Mouse (Mus musculus) cerebral cortex, adult 2 months (tissue): ENCODE results near the gene Tbx22.

Experiments
- WGBS: fragments of 180-500 bp; shearing (Covaris S2); methylation state at CpG from one replicate; pipeline ENCODE4 v1.1.7; 2018; 5-methylcytosine and 5-hydroxymethylcytosine counted together

Tbx22 gene

DNA sequence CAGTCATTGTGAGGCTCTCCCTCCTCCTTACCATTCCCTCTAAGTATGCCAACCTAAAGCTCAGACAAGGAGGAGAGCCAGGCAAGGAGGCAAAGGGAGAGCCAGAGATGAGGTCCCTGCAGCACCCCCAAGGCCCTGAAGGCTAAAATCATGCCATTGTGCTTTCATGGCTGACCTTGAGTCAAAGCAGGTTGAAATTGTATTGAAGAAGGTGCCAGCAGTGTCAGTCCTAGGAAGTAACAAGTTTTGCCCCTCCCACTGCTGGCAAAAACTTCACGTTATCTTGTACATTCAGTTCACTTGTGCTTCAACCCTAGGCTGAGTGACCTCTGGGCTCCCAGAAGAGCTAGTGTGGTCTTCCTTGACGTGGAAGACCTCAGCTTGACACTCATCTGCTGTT lies at the start of gene Tbx22:
Gene Tbx22, plus strand, starts transcription at position 301 of the 400 bp plus-strand sequence.
- WGBS: 72% methylated on average over 2 of the region's 2 CpGs

DNA sequence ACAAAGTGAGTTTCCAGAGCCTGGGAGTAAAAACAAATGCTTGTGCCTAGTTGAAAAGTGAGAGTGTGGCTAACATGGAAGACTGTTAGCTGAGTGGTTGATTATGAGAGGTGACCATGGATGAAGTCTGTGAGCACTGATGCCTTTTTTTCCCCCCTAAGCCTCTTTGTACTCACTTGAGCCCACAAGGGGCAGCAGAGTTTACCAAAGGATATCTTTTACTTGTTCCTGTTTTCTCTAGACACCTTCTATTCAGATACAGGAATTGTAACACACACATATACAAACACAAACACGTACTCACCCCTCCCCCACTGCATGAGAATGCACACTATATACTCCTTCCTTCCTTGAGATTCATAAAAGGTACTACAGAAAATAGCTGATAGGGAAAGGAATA lies 913 bp downstream of the Tbx22 start:
- 30% methylated on average over 1 of the region's 1 CpGs for WGBS

DNA sequence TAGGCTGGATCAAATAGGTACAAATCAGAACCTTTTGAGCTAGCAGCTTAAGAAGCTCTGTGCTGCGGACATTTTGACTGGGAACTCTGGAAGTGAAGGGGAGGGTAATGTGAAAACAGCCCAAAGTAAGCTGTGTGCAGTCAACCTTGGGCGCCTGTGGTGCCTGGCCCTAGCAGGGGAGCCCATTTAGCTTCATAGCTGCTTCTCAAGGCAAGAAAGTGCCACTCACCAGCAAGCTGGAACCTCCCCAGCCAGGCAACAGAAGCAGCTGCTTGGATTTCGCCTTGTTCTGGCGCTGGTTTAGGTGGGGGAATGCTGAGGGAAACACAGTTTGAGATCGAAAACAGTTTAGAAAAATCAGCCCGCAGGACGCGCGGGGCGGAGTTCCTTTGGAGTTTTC lies 11.4 kb downstream of the Tbx22 start:
- 7% methylated on average over 10 of the region's 10 CpGs for WGBS

DNA sequence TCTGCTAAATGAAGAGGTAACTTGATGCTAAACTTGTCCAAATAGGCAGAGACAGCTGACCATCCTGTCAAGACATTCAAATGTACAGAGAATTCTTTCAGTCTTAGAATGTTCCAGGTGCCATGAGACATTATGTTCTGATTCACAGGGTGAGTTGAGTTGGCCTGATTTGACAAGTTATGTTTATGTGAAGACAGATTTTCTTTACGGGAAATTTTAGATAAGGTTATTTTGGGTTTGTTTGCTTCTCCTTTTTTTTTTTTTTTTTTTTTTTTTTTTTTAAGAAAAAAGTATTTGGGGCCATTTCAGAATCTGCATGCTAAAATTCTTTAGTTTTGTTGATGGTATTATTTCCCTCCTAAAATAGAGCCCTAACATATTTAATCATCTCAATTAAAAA lies 40.8 kb downstream of the Tbx22 start:
- 64% methylated on average over 1 of the region's 1 CpGs for WGBS

DNA sequence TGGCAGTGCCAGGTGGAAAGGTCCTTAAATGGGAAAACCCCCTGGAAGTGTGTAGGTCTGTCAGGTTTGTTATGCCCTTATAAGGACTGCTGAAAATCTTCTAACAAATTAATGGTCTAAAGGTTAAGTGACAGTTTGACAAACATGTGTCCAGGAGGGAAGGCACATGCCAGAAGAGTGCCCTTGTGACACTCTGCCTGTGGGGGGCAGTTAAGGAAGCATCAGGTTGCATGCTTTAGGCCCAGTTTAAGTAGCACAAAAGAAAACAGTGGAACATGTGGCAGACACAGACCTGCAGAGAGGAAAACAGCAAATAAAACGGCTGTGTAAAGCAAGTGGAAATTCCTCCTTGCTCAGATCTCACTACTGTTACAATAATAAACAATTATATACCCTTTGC lies 55.8 kb downstream of the Tbx22 start:
- WGBS: 40% methylated on average over 1 of the region's 1 CpGs
